28 mouse cellular contexts compared by ENCODE assay signal in the genomic region with DNA sequence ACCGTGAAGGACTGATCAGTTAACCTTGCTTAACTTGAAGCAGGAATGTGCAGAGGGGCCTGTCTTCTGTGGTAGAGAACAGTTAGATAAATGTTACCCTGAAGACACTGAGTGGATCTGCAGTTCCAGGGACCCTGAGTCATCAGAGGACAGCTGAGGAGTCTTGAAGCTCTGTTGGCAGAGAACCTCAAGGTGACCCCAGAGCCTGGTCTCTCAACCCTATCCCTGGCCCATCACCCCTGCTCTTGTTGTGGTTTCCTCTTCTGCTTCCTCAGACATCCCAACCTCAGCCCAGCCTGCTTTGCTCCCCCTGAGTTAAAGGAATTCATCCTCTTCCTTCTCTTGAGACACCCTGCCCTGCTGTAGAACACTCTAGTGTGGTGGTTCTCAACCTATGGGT. TPM values are rescaled to one million over a fixed set of nuclear protein-coding genes. Genes with fewer than 3 reads are reported as not detected.
DNase-seq lines count a peak whose midpoint lies in the region; ATAC-seq and TF ChIP-seq lines count a peak whose summit lies in the region.
"Had no signal": no experiment of that assay in that cellular context is flagged by ENCODE, and none has a peak within 500 bp of the region (broad histone marks: within the 10 kb centered on the region; RNA-seq: fewer than 3 reads in every experiment).

A gene (plus strand): TSS at position 100 of the 400 bp plus-strand sequence.

- H3K4me3 ChIP-seq in kidney, embryonic 14.5 days (ENCODE audit: low read length), result no peak within 1 kb of the TSS
- no peak within 1 kb of the TSS for H3K4me3 ChIP-seq in kidney, postnatal 0 days (replicated peaks; ENCODE audit: low read depth, low read length)
- H3K4me3 ChIP-seq in forebrain, embryonic 12.5 days (replicated peaks), result no peak within 1 kb of the TSS
- H3K4me3 ChIP-seq: embryonic facial prominence, embryonic 12.5 days; embryonic facial prominence, embryonic 15.5 days; forebrain, embryonic 15.5 days; heart, adult 2 months; heart, embryonic 10.5 days; heart, embryonic 13.5 days had no signal

- TF ChIP-seq CTCF in kidney, postnatal 0 days (IDR thresholded peaks at IDR 0.05; ENCODE audit: low read depth), result no peak

- H3K27me3 ChIP-seq in kidney, embryonic 14.5 days (ENCODE audit: control insufficient read depth, insufficient read depth, low read length), result no peaks in the 10 kb centered on the region
- H3K27me3 ChIP-seq in kidney, postnatal 0 days (ENCODE audit: insufficient read depth, low read length), result no peaks in the 10 kb centered on the region
- H3K27me3 ChIP-seq in forebrain, embryonic 12.5 days, result peaks cover 26% of the 10 kb centered on the region
- H3K27me3 ChIP-seq: embryonic facial prominence, embryonic 12.5 days; forebrain, embryonic 15.5 days had no signal

- no peaks in the 10 kb centered on the region for H3K36me3 ChIP-seq in kidney, embryonic 14.5 days (ENCODE audit: control insufficient read depth, insufficient read depth, low read length)
- H3K36me3 ChIP-seq in kidney, postnatal 0 days (ENCODE audit: insufficient read depth, low read length), result no peaks in the 10 kb centered on the region
- no peaks in the 10 kb centered on the region for H3K36me3 ChIP-seq in forebrain, embryonic 12.5 days (replicated peaks)
- H3K36me3 ChIP-seq: embryonic facial prominence, embryonic 12.5 days; embryonic facial prominence, embryonic 15.5 days; forebrain, embryonic 15.5 days; heart, embryonic 10.5 days; heart, embryonic 13.5 days had no signal

- no peak within 1 kb of the TSS for H3K4me2 ChIP-seq in kidney, embryonic 14.5 days (replicated peaks; ENCODE audit: low read depth, low read length)
- no peak within 1 kb of the TSS for H3K4me2 ChIP-seq in kidney, postnatal 0 days (ENCODE audit: low read length)
- no peak within 1 kb of the TSS for H3K4me2 ChIP-seq in forebrain, embryonic 12.5 days
- H3K4me2 ChIP-seq: embryonic facial prominence, embryonic 12.5 days; embryonic facial prominence, embryonic 15.5 days; forebrain, embryonic 15.5 days; heart, embryonic 13.5 days; hindbrain, embryonic 14.5 days had no signal

- no peaks in the 10 kb centered on the region for H3K4me1 ChIP-seq in kidney, embryonic 14.5 days (ENCODE audit: control insufficient read depth, insufficient read depth, low read length)
- no peaks in the 10 kb centered on the region for H3K4me1 ChIP-seq in kidney, postnatal 0 days (replicated peaks; ENCODE audit: insufficient read depth, low read length)
- 0 out of 2 replicates have a peak, but pooled peaks cover under 1% of the 10 kb centered on the region for H3K4me1 ChIP-seq in forebrain, embryonic 12.5 days
- H3K4me1 ChIP-seq: embryonic facial prominence, embryonic 15.5 days; forebrain, embryonic 15.5 days; heart, embryonic 13.5 days had no signal

- 86% methylated on average over 1 of the region's 1 CpGs for WGBS in kidney, embryonic 14.5 days
- WGBS in kidney, postnatal 0 days, result 74% methylated on average over 1 of the region's 1 CpGs
- WGBS in forebrain, embryonic 12.5 days, result 89% methylated on average over 1 of the region's 1 CpGs

- H3K9me3 ChIP-seq in kidney, embryonic 14.5 days (ENCODE audit: control insufficient read depth, low read length), result no peaks in the 10 kb centered on the region
- no peaks in the 10 kb centered on the region for H3K9me3 ChIP-seq in kidney, postnatal 0 days (replicated peaks; ENCODE audit: low read length)
- H3K9me3 ChIP-seq in forebrain, embryonic 12.5 days, result no peaks in the 10 kb centered on the region
- H3K9me3 ChIP-seq: embryonic facial prominence, embryonic 12.5 days; embryonic facial prominence, embryonic 15.5 days; forebrain, embryonic 15.5 days; heart, embryonic 10.5 days; heart, embryonic 13.5 days had no signal

- DNase-seq in kidney, adult 11 months, result no peak
- DNase-seq in kidney, postnatal 0 days (ENCODE audit: low spot score), result no peak
- DNase-seq in kidney, postnatal 14 days, result no peak
- DNase-seq: adrenal gland, adult 8-10 months; adrenal gland, postnatal 36 days; cerebellum, adult 18-20 months; cerebellum, adult 9-10 months; cerebellum, postnatal 14 days; gastrocnemius, postnatal 25 days; heart, adult 2 months; heart, postnatal 14 days; heart, postnatal 4 days had no signal

- ATAC-seq in kidney, embryonic 14.5 days (ENCODE audit: low FRiP score, low TSS enrichment), result no peak
- no peak for ATAC-seq in kidney, postnatal 0 days (replicated peaks; ENCODE audit: low FRiP score, low read depth)
- ATAC-seq in granulocyte monocyte progenitor cell, adult 5-6 weeks (replicated peaks; ENCODE audit: poor library complexity, severe bottlenecking), result peak; percentile 60
- no peak for ATAC-seq in forebrain, embryonic 12.5 days (ENCODE audit: low FRiP score)
- ATAC-seq: activated CD4-positive, CD25-positive, alpha-beta regulatory T cell, adult 4 months; forebrain, embryonic 15.5 days; hindbrain, postnatal 0 days had no signal

- no peak within 1 kb of the TSS for H3K27ac ChIP-seq in kidney, embryonic 14.5 days (ENCODE audit: low read depth, low read length)
- 0 out of 2 replicates have a peak within 1 kb of the TSS, but pooled peaks have one; percentile 19 for H3K27ac ChIP-seq in kidney, postnatal 0 days
- no peak within 1 kb of the TSS for H3K27ac ChIP-seq in forebrain, embryonic 12.5 days
- H3K27ac ChIP-seq: embryonic facial prominence, embryonic 12.5 days; embryonic facial prominence, embryonic 15.5 days; forebrain, embryonic 15.5 days; heart, adult 2 months; heart, embryonic 10.5 days; heart, embryonic 13.5 days; hindbrain, embryonic 14.5 days; hindbrain, postnatal 0 days had no signal

- no peak within 1 kb of the TSS for H3K9ac ChIP-seq in kidney, embryonic 14.5 days (ENCODE audit: low read depth, low read length)
- H3K9ac ChIP-seq in kidney, postnatal 0 days (ENCODE audit: low read depth, low read length), result no peak within 1 kb of the TSS
- H3K9ac ChIP-seq in forebrain, embryonic 12.5 days, result no peak within 1 kb of the TSS
- H3K9ac ChIP-seq: embryonic facial prominence, embryonic 12.5 days; embryonic facial prominence, embryonic 15.5 days; forebrain, embryonic 15.5 days; heart, embryonic 13.5 days; hindbrain, embryonic 14.5 days had no signal

RNA-seq across cellular contexts. Expression of the gene that starts here (rescaled TPM):
- polyA plus RNA-seq in kidney, embryonic 14.5 days (2014; fragmentation: Nextera tagmentation; extraction: Ambion mirVana), result 15.5 and 39.4 TPM in 2 replicates
- polyA plus RNA-seq in kidney, postnatal 0 days (2015; fragmentation: Nextera tagmentation; extraction: Ambion mirVana), result 344 and 465 TPM in 2 replicates
- not detected in 2 replicates for total RNA-seq in granulocyte monocyte progenitor cell, adult 5-6 weeks (2014; fragmentation: Nextera tagmentation)
- 0.56 TPM in 1 of 2 replicates, not detected in the other for total RNA-seq in granulocyte monocyte progenitor cell, adult 5-6 weeks (2017)
- not detected in 2 replicates for polyA plus RNA-seq in forebrain, embryonic 12.5 days (2016; fragmentation: Nextera tagmentation; extraction: Ambion mirVana)
- total RNA-seq: adrenal gland, adult 8-10 months; adrenal gland, postnatal 36 days; ES-E14; gastrocnemius, adult 8-10 months; gastrocnemius, postnatal 25 days; heart, adult 2 months; heart, postnatal 14 days; heart, postnatal 4 days; hindbrain, postnatal 0 days had no signal
- polyA plus RNA-seq: activated CD4-positive, CD25-positive, alpha-beta regulatory T cell, adult 4 months; embryonic facial prominence, embryonic 12.5 days; forebrain, embryonic 11.5 days; forebrain, embryonic 15.5 days; heart, embryonic 10.5 days; heart, embryonic 13.5 days; heart, embryonic 16.5 days; hindbrain, embryonic 11.5 days; hindbrain, embryonic 14.5 days; hindbrain, postnatal 0 days had no signal

Comparison
In these comparisons a context has a peak if more than half of its experiments do, and no peak if none do; other contexts are left out.
1. RNA of the gene that starts here (polyA plus RNA-seq): 344 to 465 TPM in kidney, postnatal 0 days and 15.5 to 39.4 TPM in kidney, embryonic 14.5 days; not detected in forebrain, embryonic 12.5 days; every median in the first group is over 10 times any median in the second.
2. Peak in ATAC-seq in granulocyte monocyte progenitor cell, adult 5-6 weeks; RNA of the gene not detected or under 1 TPM.